Mouse (Mus musculus) cortical plate, adult 2 months (tissue): Measurements from ENCODE around the gene Cltb.

Source experiments
- CTCF ChIP-seq: fragments of 200-500 bp; IDR thresholded peaks from 2 replicates; pipeline ENCODE4 v1.5.1; 2011; ENCODE audit warnings: mild to moderate bottlenecking, control low read depth, low read length; ENCODE audit not compliant: insufficient read depth; ENCODE audit errors: extremely low read depth
- POLR2A ChIP-seq: fragments of 200-500 bp; IDR thresholded peaks from 2 replicates; pipeline ENCODE4 v1.6.1; 2011; ENCODE audit warnings: mild to moderate bottlenecking, low read length, control low read depth; ENCODE audit not compliant: insufficient read depth; ENCODE audit errors: extremely low read depth

DNA sequence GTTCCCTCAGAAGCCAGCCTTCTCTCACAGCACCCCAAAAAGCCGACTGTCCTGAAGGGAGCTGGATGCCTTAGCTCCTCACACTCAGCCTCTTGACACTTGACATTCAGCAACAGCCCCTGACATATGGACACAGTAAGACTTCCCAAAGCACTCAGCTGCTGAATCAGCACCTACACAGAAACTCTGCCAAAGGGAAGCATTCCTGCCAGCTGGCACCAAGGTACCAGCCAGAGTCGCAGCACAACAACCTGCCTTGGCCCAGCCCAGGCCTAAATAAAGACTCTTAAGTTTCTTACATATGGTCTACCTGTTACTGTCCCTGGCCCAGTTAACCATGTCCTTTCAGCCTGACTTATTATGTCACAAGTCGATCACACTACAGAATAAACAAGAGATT is 54.3 kb downstream of the Cltb start:
- no peak for TF ChIP-seq CTCF
- no peak for TF ChIP-seq POLR2A
